Mouse (Mus musculus): ENCODE data around the gene Krtap31-1. TPM values are rescaled to one million over a fixed set of nuclear protein-coding genes. Genes with fewer than 3 reads are reported as not detected.
A peak's percentile ranks its signal among the peaks of the same experiment; 100 is the strongest.
"Not testable (repeated sequence)": the region's sequence is repeated elsewhere in the genome, so short reads cannot be mapped to it uniquely, and the experiment has no call there.

Gene Krtap31-1
- not detected in 2 replicates for polyA plus RNA-seq (2015; fragmentation: Nextera tagmentation; extraction: Ambion mirVana)

DNA sequence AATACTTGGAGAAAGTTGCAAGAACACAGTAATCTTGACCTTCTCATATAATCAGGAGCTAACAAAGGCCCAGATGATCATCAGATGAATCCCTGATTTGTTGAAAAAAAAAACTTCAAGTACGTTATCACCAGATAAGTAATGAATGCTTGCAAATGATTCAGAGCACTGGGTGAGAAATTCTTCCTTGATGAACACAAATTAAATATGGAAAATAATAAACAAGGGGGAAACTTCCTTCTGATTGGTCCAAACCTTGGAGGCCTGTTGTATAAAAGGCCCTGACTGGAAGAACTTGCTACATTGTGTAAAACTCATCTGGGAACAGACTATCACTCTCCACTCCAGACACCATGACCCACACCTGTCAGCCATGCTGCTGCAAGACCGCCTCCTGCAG is at the start of gene Krtap31-1:
Gene Krtap31-1 (plus strand): TSS at position 301 of the 400 bp plus-strand sequence.
- Histone ChIP-seq H3K27me3 (no peaks in the 10 kb centered on the region), H3K36me3 (ENCODE audit: poor library complexity, severe bottlenecking) (no peaks in the 10 kb centered on the region), H3K4me1 (no peaks in the 10 kb centered on the region), H3K27ac (no peak within 1 kb of the TSS), H3K4me2 (no peak within 1 kb of the TSS), H3K4me3 (no peak within 1 kb of the TSS), H3K9me3 (replicated peaks) (no peaks in the 10 kb centered on the region), H3K9ac (no peak within 1 kb of the TSS)
- WGBS: 86% methylated on average over 2 of the region's 2 CpGs
- no peak for ATAC-seq

DNA sequence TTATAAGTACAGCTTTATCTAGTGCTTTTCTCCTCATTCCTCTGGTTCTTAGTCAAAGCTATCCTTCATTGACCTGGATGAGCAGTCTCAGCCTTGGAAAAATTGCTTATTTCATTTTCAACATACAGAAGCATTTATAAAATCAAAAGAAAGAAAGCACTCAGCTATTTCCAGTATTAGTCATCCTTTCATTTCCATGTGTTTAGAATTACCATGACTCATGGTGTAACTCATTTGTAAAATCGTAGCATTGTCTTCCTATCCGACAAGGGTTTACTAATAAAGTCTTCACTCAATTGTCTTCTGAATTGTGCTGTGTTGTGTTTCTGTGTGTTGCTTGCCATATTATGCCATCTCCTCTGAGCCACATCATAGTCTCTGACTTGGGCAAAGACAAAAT is 49.0 kb upstream of the Krtap31-1 start:
- Histone ChIP-seq H3K27me3 (no peaks in the 10 kb centered on the region), H3K4me2 (no peak overlapping the region), H3K27ac (no peak overlapping the region), H3K9me3 (replicated peaks) (no peaks in the 10 kb centered on the region), H3K4me1 (0 out of 2 replicates have a peak, but pooled peaks cover 4% of the 10 kb centered on the region), H3K36me3 (ENCODE audit: poor library complexity, severe bottlenecking) (no peaks in the 10 kb centered on the region), H3K9ac (no peak overlapping the region), H3K4me3 (no peak overlapping the region)
- no peak for ATAC-seq
- 68% methylated on average over 2 of the region's 2 CpGs for WGBS

DNA sequence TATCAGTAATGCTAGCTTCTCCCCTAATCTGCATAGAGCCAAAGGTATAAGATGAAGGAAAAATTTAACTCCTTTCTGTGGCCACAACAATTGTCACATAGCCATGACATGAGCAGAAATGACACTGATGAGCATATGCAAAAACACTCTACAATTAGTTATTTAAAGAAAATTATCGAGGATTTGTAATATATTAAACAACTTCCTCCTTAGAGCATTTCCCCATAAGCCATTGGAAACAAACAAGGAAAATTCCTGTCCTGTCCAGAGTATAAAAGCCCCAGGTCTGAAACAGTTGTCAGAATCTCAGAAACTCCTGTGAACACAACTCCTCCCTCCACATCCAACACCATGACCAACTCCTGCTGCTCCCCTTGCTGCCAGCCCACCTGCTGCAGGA is 43.5 kb upstream of the Krtap31-1 start, which contains the start of gene Gm11559:
Gene Gm11559 (plus strand): TSS at position 301 of the 400 bp plus-strand sequence.
- not testable (repeated sequence) for H3K9ac ChIP-seq; H3K9me3 ChIP-seq (replicated peaks); H3K4me1 ChIP-seq; H3K27me3 ChIP-seq; ATAC-seq; H3K4me3 ChIP-seq; H3K27ac ChIP-seq; H3K4me2 ChIP-seq; H3K36me3 ChIP-seq (ENCODE audit: poor library complexity, severe bottlenecking)
- WGBS: 79% methylated on average over 1 of the region's 1 CpGs

DNA sequence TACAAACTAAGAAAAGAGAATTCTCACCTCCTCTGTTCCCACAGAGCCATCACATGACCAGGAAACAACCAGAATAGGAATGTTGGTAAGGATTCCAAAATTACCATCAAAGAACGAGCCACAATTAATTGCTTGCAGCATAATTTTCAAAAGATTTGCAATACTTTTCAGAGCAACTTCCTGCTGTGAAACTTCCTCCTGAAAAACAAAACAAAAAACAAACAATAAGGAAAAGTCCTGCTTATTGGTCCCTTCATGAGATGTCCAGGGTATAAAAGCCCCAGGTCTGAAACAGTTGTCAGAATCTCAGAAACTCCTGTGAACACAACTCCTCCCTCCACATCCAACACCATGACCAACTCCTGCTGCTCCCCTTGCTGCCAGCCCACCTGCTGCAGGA is 34.6 kb upstream of the Krtap31-1 start, which contains the start of gene Krtap9-1:
Gene Krtap9-1 (plus strand): TSS at position 301 of the 400 bp plus-strand sequence.
- not testable (repeated sequence) for H3K27me3 ChIP-seq; H3K9me3 ChIP-seq (replicated peaks); H3K4me1 ChIP-seq; H3K27ac ChIP-seq; H3K4me2 ChIP-seq; H3K9ac ChIP-seq; H3K4me3 ChIP-seq; ATAC-seq; H3K36me3 ChIP-seq (ENCODE audit: poor library complexity, severe bottlenecking)
- WGBS: 49% methylated on average over 1 of the region's 1 CpGs

DNA sequence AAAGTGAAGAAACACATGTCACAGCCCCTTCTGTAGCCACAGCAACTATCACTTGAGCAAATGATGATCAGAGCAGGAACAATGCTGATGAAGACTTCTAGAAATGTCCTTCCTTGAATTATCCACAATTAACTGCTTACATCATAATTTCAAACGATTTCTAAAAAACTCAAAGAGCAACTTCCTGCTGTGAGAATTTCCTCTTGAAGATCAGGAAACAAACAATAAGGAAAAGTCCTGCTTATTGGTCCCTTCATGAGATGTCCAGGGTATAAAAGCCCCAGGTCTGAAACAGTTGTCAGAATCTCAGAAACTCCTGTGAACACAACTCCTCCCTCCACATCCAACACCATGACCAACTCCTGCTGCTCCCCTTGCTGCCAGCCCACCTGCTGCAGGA is 28.8 kb upstream of the Krtap31-1 start, which contains the start of gene Gm11567:
Gene Gm11567 (plus strand): TSS at position 301 of the 400 bp plus-strand sequence.
- not testable (repeated sequence) for H3K9me3 ChIP-seq (replicated peaks); H3K36me3 ChIP-seq (ENCODE audit: poor library complexity, severe bottlenecking); H3K4me2 ChIP-seq; H3K9ac ChIP-seq; H3K4me3 ChIP-seq; H3K4me1 ChIP-seq; H3K27ac ChIP-seq; ATAC-seq; H3K27me3 ChIP-seq
- WGBS: 57% methylated on average over 1 of the region's 1 CpGs

DNA sequence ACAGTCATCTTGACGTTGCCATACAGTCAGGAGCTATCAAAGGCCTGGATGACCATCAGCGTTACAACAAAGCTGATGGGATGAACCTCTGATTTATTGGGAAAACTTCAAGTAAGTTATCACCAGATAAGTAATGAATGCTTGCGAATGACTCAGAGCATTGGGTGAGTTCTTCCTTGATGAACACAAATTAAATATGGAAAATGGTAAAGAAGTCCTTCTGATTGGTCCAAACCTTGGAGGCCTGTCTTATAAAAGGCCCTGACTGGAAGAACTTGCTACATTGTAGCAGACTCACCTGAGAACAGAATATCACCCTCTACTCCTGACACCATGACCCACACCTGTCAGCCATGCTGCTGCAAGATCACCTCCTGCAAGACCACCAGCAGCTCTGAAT is 6.7 kb downstream of the Krtap31-1 start, which contains the start of gene Gm11565:
Gene Gm11565 (plus strand): TSS at position 301 of the 400 bp plus-strand sequence.
- Histone ChIP-seq H3K36me3 (ENCODE audit: poor library complexity, severe bottlenecking) (no peaks in the 10 kb centered on the region), H3K27ac (no peak within 1 kb of the TSS), H3K27me3 (no peaks in the 10 kb centered on the region), H3K4me1 (no peaks in the 10 kb centered on the region), H3K9ac (no peak within 1 kb of the TSS), H3K4me3 (no peak within 1 kb of the TSS), H3K9me3 (replicated peaks) (no peaks in the 10 kb centered on the region), H3K4me2 (no peak within 1 kb of the TSS)
- WGBS: 91% methylated on average over 3 of the region's 3 CpGs
- ATAC-seq: no peak

DNA sequence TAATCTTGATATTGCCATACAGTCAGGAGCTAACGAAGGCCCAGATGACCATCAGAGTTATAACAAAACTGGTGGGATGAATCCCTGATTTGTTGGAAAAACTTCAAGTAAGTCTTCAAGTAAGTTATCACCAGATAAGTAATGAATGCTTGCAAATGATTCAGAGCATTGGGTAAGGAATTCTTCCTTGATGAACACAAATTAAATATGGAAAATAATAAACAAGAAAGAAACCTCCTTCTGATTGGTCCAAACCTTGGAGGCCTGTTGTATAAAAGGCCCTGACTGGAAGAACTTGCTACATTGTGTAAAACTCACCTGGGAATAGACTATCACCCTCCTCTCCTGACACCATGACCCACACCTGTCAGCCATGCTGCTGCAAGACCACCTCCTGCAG is 28.3 kb downstream of the Krtap31-1 start, which contains the start of gene Krtap31-2:
Gene Krtap31-2 (plus strand): TSS at position 301 of the 400 bp plus-strand sequence.
- H3K9ac ChIP-seq: no peak within 1 kb of the TSS
- no peak within 1 kb of the TSS for H3K27ac ChIP-seq
- 85% methylated on average over 1 of the region's 1 CpGs for WGBS
- H3K4me1 ChIP-seq: no peaks in the 10 kb centered on the region
- no peaks in the 10 kb centered on the region for H3K9me3 ChIP-seq (replicated peaks)
- H3K4me2 ChIP-seq: no peak within 1 kb of the TSS
- no peak within 1 kb of the TSS for H3K4me3 ChIP-seq
- no peak for ATAC-seq
- no peaks in the 10 kb centered on the region for H3K36me3 ChIP-seq (ENCODE audit: poor library complexity, severe bottlenecking)
- H3K27me3 ChIP-seq: no peaks in the 10 kb centered on the region

DNA sequence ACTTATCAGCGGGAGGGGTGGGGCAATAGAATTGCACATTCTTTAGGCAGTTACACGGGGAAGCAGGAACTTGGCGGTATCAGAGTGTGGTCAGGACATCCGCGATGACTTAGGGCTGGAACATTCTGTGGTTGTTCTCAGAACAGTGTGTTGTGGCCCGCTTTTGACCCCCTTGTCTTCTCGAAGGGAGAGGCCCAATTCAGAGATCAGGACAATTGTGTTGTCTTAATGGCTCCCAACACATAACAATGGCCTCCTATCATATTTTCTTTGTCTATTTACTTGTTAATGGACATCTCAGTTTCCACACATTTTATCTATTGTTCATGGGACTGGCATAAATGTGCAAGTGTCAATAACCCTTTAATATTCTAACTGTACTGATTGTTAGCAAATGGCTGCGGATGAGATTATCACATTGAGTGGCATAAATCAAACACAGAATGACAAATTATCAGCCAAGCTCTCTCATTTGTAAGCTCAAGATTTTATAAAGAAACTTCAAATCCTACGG is 30.1 kb downstream of the Krtap31-1 start:
- 87% methylated on average over 9 of the region's 9 CpGs for WGBS
- Histone ChIP-seq H3K4me3 (no peak overlapping the region), H3K4me1 (no peaks in the 10 kb centered on the region), H3K27me3 (no peaks in the 10 kb centered on the region), H3K4me2 (no peak overlapping the region), H3K36me3 (ENCODE audit: poor library complexity, severe bottlenecking) (no peaks in the 10 kb centered on the region), H3K27ac (no peak overlapping the region), H3K9me3 (replicated peaks) (no peaks in the 10 kb centered on the region), H3K9ac (no peak overlapping the region)
- no peak for ATAC-seq

DNA sequence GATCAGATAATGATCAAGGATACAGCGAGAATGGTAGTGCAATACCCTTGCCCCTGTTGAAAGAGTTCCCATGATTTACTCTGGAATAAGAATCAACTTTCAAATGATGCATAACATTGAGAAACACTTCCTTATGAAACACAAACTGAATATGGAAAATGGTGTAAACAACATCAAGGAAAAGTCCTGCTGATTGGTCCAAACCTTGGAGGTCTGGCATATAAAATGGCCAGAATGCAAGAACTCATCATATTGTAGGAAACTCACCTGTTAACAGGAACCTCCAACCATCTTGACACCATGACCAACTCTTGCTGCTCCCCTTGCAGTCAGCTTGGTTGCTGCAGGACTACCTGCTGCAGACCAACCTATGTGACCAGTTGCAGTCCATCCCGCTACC is 40.5 kb downstream of the Krtap31-1 start, which contains the start of gene Krtap9-5:
Gene Krtap9-5 (plus strand): TSS at position 301 of the 400 bp plus-strand sequence.
- Histone ChIP-seq H3K27ac (peak within 1 kb of the TSS; percentile 44; the same call in 1 of the 2 replicates), H3K4me1 (0 out of 2 replicates have a peak, but pooled peaks cover 6% of the 10 kb centered on the region), H3K4me2 (no peak within 1 kb of the TSS), H3K36me3 (ENCODE audit: poor library complexity, severe bottlenecking) (no peaks in the 10 kb centered on the region), H3K9ac (no peak within 1 kb of the TSS), H3K9me3 (replicated peaks) (no peaks in the 10 kb centered on the region), H3K4me3 (no peak within 1 kb of the TSS), H3K27me3 (no peaks in the 10 kb centered on the region)
- ATAC-seq: no peak
- WGBS: 94% methylated on average over 2 of the region's 2 CpGs

Other genes with a start within 250 kb of the Krtap31-1 start
- gene Gm11563, start 249.0 kb upstream of the Krtap31-1 start, polyA plus RNA-seq (2015; fragmentation: Nextera tagmentation; extraction: Ambion mirVana): not detected in 2 replicates
- not detected in 2 replicates for gene Krtap4-6, start 242.0 kb upstream of the Krtap31-1 start, polyA plus RNA-seq (2015; fragmentation: Nextera tagmentation; extraction: Ambion mirVana)
- not detected in 2 replicates for gene Gm14190, start 217.2 kb upstream of the Krtap31-1 start, polyA plus RNA-seq (2015; fragmentation: Nextera tagmentation; extraction: Ambion mirVana)
- not detected in 2 replicates for gene Gm14180, start 173.6 kb upstream of the Krtap31-1 start, polyA plus RNA-seq (2015; fragmentation: Nextera tagmentation; extraction: Ambion mirVana)
- gene Gm11595, start 135.0 kb upstream of the Krtap31-1 start, polyA plus RNA-seq (2015; fragmentation: Nextera tagmentation; extraction: Ambion mirVana): not detected in 2 replicates
- not detected in 2 replicates for gene Krtap4-8, start 127.2 kb upstream of the Krtap31-1 start, polyA plus RNA-seq (2015; fragmentation: Nextera tagmentation; extraction: Ambion mirVana)
- gene Krtap4-9, start 122.7 kb upstream of the Krtap31-1 start, polyA plus RNA-seq (2015; fragmentation: Nextera tagmentation; extraction: Ambion mirVana): not detected in 2 replicates
- not detected in 2 replicates for gene Gm11596, start 114.5 kb upstream of the Krtap31-1 start, polyA plus RNA-seq (2015; fragmentation: Nextera tagmentation; extraction: Ambion mirVana)
- gene Gm11569, start 109.0 kb upstream of the Krtap31-1 start, polyA plus RNA-seq (2015; fragmentation: Nextera tagmentation; extraction: Ambion mirVana): not detected in 2 replicates
- not detected in 2 replicates for gene Gm11554, start 103.5 kb upstream of the Krtap31-1 start, polyA plus RNA-seq (2015; fragmentation: Nextera tagmentation; extraction: Ambion mirVana)
- not detected in 2 replicates for gene Krtap4-13, start 98.0 kb upstream of the Krtap31-1 start, polyA plus RNA-seq (2015; fragmentation: Nextera tagmentation; extraction: Ambion mirVana)
- not detected in 2 replicates for gene Gm11564, start 92.3 kb upstream of the Krtap31-1 start, polyA plus RNA-seq (2015; fragmentation: Nextera tagmentation; extraction: Ambion mirVana)
- gene 2300003K06Rik, start 69.9 kb upstream of the Krtap31-1 start, polyA plus RNA-seq (2015; fragmentation: Nextera tagmentation; extraction: Ambion mirVana): not detected in 2 replicates
- gene Krtap4-16, start 56.3 kb upstream of the Krtap31-1 start, polyA plus RNA-seq (2015; fragmentation: Nextera tagmentation; extraction: Ambion mirVana): not detected in 2 replicates
- gene Gm11568, start 50.0 kb upstream of the Krtap31-1 start, polyA plus RNA-seq (2015; fragmentation: Nextera tagmentation; extraction: Ambion mirVana): not detected in 2 replicates
- gene Gm11559, start 43.4 kb upstream of the Krtap31-1 start, polyA plus RNA-seq (2015; fragmentation: Nextera tagmentation; extraction: Ambion mirVana): not detected in 2 replicates
- not detected in 2 replicates for gene Krtap9-1, start 34.5 kb upstream of the Krtap31-1 start, polyA plus RNA-seq (2015; fragmentation: Nextera tagmentation; extraction: Ambion mirVana)
- gene Gm11567, start 28.7 kb upstream of the Krtap31-1 start, polyA plus RNA-seq (2015; fragmentation: Nextera tagmentation; extraction: Ambion mirVana): not detected in 2 replicates
- gene Gm11565, start 6.8 kb downstream of the Krtap31-1 start, polyA plus RNA-seq (2015; fragmentation: Nextera tagmentation; extraction: Ambion mirVana): not detected in 2 replicates
- gene Krtap31-2, start 28.4 kb downstream of the Krtap31-1 start, polyA plus RNA-seq (2015; fragmentation: Nextera tagmentation; extraction: Ambion mirVana): not detected in 2 replicates
- gene Krtap9-5, start 40.6 kb downstream of the Krtap31-1 start, polyA plus RNA-seq (2015; fragmentation: Nextera tagmentation; extraction: Ambion mirVana): not detected in 2 replicates
- gene Krtap29-1, start 71.1 kb downstream of the Krtap31-1 start, polyA plus RNA-seq (2015; fragmentation: Nextera tagmentation; extraction: Ambion mirVana): not detected in 2 replicates
- not detected in 2 replicates for gene Krtap16-1, start 78.7 kb downstream of the Krtap31-1 start, polyA plus RNA-seq (2015; fragmentation: Nextera tagmentation; extraction: Ambion mirVana)
- gene Krtap17-1, start 86.1 kb downstream of the Krtap31-1 start, polyA plus RNA-seq (2015; fragmentation: Nextera tagmentation; extraction: Ambion mirVana): not detected in 2 replicates
- gene Krt33a, start 108.3 kb downstream of the Krtap31-1 start, polyA plus RNA-seq (2015; fragmentation: Nextera tagmentation; extraction: Ambion mirVana): not detected in 2 replicates
- not detected in 2 replicates for gene Krt33b, start 121.9 kb downstream of the Krtap31-1 start, polyA plus RNA-seq (2015; fragmentation: Nextera tagmentation; extraction: Ambion mirVana)
- gene Krt34, start 133.6 kb downstream of the Krtap31-1 start, polyA plus RNA-seq (2015; fragmentation: Nextera tagmentation; extraction: Ambion mirVana): not detected in 2 replicates
- not detected in 2 replicates for gene Krt31, start 142.6 kb downstream of the Krtap31-1 start, polyA plus RNA-seq (2015; fragmentation: Nextera tagmentation; extraction: Ambion mirVana)
- not detected in 2 replicates for gene Krt32, start 180.3 kb downstream of the Krtap31-1 start, polyA plus RNA-seq (2015; fragmentation: Nextera tagmentation; extraction: Ambion mirVana)
- not detected in 2 replicates for gene Krt35, start 188.3 kb downstream of the Krtap31-1 start, polyA plus RNA-seq (2015; fragmentation: Nextera tagmentation; extraction: Ambion mirVana)
- gene Krt36, start 197.7 kb downstream of the Krtap31-1 start, polyA plus RNA-seq (2015; fragmentation: Nextera tagmentation; extraction: Ambion mirVana): not detected in 2 replicates
- not detected in 2 replicates for gene Krt13, start 213.6 kb downstream of the Krtap31-1 start, polyA plus RNA-seq (2015; fragmentation: Nextera tagmentation; extraction: Ambion mirVana)
- gene Krt15, start 228.0 kb downstream of the Krtap31-1 start, polyA plus RNA-seq (2015; fragmentation: Nextera tagmentation; extraction: Ambion mirVana): 0.34 and 0.35 TPM in 2 replicates
- gene Krt19, start 240.7 kb downstream of the Krtap31-1 start, polyA plus RNA-seq (2015; fragmentation: Nextera tagmentation; extraction: Ambion mirVana): 0.23 and 0.49 TPM in 2 replicates

Data from forebrain, embryonic 13.5 days (tissue).